Mouse (Mus musculus) CD8-positive naive resting alpha-beta T cell, adult 2 months (primary cell): ENCODE data around the gene Yipf4.

Experiments used
- DNase-seq, 2 experiments: peaks; one replicate each; pipeline ENCODE4 v3.0.0; 2022; ENCODE audit warnings: low read depth in 2 of 2, low spot score in 2 of 2

Gene Yipf4

DNA sequence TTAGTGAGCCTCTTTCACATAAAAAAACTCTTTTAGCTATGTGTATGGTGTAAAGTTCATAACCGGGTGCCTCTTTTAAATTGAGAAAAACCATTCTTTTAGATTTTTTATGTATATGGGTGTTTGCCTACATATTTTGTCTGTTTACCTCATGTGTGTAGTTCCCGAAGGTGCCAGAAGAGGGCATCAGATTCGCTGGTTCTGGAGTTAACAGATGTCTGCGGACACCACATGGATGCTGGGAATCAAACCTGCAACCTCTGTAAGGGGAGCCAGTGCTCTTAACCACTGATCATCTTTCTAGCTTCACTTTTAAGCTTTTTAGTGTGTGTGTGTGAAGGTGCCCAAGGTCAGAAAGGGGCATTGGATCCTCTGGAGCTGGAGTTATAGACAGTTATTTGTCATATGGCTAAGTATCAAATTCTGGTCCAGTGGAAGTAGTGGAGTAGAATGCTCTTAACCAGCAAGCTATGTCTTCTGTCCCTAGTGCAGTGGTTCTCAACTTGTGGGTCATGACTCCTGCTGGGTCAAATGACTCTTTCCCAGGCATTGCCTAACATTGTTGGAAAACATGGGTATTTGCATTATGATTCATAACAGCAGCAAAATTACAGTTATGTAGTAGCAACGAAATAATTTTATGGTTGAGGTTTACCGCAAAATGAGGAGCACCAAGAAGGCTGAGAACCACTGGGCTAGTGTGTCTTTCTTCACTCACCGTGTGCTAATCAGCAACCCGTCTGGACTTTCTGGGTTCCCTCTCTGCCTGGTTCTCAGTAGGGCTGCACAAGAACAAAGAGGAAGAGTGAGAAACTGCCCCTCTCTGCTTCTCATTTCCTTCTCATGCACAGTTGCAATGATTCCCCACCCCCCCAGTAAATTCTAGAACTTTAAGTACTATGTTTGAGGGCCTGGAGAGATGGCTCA is 33.8 kb downstream of the Yipf4 start:
- no peak for DNase-seq

DNA sequence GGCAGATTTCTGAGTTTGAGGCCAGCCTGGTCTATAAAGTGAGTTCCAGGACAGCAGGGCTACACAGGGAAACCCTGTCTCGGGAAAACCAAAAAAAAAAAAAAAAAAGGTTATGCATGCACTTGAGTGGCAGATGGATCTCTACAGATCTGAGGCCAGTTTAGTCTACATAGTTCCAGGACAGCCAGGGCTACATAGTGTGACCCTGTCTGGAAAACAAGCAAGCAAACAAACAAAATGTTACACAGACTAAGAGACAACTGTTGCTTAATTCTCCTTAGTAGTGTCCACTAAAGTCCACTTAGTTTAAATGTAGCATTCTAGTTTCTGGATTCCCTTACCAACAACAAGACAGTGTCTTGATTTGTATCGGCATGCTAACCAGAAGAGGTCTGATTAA is 36.8 kb downstream of the Yipf4 start:
- no peak for DNase-seq

DNA sequence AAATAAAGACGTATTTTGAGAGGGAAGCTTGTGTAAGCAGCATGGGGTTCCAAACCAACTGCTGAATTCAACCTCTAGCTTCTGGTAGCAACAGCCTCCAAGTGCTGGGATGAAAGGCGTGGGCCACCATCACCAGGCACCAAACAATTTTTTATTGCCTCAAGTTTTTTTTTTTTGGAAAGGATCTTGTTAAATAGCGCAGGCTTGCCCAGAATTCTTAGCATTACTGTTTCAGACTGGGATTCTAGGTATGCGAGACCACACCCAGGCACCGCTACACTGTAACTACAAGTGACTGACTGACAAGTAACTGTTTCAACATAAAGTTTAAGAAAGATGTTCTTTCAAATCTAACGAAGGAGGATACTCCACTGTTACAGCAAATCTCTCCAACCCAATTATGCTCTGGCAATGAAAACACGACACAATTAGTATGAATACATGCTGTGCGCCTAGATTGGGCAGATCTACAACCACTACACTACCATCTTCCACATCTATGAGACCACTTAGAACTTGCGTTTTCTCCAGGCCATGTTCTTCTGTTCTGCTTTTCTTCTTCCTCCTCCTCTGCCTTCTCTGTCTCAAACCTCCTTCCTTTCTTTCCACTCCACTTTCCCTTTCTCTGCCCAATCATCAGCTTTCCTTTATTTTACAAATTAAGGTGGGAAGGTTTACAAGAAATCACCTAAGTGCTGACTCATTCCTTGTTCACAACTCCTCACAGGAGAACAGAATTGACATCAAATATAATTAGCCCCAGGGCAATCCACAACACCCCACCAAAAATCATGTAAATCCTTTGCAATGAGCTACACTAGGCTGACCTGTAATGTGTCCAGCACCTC is 37.7 kb downstream of the Yipf4 start:
- DNase-seq, result no peak

DNA sequence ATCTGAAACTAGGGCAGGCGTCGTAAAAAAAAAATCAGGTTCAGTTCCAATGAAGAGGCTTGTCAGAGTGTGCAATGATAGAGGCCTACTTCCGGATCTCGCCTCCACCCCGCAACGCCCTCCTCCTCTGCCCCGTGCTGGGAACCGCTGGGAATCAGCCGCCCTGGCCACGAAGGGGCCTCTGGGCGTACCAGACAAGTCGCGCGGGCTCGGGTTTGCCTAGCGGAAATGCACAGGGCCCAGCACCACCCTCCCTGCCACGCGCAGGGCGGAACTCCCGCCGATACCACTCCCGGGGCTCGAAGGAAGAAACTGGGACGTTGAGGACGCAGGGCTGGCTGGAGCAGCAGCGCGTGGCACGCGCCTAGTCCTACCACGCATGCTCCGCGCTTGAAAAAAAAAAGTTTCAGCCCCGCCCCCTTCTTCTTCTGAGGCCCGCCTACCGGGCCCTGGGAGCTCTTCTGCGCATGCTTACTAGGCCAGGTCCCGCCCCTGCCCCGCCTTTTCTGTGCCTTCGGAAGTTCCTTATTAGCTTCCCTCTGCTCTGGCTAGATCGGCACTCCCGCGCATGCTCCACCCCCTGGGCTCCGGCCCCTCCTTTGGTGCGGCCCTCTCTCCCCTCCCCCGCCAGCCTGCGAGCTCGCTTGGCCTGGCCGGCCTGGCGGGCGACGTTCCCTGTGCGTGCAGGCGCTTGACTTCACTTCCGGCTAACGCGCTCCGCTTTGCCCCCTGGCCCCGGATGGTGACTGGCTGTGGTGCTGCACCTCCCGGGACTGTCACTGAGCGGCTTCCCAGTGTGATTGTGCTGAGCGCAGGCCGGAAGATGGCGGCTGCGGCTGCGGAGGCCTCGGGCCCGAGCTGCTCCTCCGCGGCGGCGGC is 38.7 kb downstream of the Yipf4 start, which contains the start of gene Birc6:
Gene Birc6, plus strand, starts transcription at position 567 of the 879 bp plus-strand sequence.
- DNase-seq, result peak; percentile 100

DNA sequence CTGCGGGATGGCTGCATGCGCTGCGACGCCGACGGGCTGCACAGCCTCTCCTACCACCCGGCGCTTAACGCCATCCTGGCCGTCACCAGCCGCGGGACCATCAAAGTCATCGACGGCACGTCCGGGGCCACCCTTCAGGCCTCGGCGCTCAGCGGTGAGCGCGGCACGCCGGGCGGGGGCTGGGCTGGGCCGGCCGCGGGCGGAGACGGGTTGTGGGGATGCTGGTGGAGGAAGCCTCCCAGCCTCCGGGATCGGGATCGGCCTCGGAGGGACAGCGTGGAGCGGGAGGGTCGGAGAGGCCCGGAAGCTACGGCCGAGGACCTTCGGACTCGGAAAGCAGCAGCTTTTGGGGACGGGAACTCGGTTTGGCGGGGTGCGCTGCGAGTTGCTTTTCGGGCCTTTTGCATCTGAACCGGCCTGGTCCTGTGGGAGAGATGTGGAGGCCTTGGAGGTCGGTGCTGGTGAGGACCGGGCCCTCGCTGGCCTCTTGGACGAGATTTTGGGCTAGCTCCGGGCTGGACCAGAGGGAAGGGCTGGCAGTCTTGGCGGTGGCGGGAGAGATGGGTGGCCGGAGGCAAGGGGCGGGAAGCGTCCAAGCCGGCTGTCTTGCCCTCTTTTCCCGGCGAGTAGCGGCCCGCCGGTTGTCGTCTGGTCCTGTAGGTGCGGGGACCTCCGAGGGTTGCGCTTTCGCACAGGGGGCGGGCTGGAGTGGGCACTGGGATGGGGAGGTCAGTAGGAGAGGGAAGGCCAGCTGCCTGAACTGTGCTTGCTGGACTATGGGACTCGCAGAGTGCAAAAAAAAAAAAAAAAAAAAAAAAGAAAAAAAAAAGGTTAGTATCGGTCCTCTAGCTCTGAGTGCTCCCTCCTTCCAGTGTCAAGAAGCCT is 39.6 kb downstream of the Yipf4 start:
- DNase-seq, result peak in 1 of 2 experiments; percentile 22

DNA sequence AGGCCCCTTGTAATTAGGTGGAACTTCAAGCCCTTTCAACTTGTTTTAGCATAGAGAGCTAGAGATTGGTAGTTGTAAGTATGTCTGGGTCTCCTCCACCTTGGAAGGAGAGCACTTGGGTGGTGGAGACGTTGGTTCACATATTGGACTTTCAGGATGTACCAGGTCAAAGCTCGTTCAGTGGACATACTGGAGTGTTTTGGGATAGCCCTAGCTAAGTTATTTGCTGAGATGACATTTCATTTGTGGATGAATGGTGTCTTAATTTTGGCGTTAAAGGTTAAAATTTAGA is 40.2 kb downstream of the Yipf4 start:
- DNase-seq, result no peak

DNA sequence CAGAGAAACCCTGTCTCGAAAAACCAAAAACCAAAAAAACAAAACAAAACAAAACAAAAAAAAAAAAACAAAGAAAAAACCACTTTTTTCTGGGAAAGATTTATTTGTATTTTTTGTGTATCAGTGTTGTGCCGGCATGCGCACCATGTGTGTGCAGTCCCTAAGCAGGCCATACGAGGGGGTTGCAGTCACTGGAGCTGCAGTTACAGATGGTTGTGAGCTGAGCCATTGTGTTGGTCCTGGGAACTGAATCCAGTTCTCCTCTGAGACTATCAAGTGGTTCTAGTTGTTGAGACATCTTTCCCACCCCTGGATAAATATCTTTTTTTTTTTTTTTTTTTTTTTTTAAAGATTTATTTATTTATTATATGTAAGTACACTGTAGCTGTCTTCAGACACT is 45.7 kb downstream of the Yipf4 start:
- no peak for DNase-seq

DNA sequence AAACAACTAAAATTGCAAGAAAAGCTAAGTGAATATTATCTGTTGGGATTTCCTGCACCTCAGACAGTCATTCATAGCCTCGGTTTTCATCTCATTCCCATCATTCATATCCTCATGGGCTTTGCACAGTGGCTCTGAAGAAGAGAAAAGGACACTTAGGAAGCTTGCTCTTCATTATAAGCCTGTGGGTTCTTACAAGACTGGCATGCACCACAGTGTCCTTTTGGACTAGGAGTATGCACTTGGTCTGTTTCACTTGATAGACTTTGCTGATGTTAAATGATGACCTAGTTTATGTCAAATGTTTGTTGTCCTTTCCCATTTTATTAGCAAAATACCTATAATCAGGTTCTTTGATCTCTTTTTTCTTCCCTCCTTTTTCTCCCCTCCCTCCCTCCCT is 48.2 kb downstream of the Yipf4 start:
- no peak for DNase-seq

DNA sequence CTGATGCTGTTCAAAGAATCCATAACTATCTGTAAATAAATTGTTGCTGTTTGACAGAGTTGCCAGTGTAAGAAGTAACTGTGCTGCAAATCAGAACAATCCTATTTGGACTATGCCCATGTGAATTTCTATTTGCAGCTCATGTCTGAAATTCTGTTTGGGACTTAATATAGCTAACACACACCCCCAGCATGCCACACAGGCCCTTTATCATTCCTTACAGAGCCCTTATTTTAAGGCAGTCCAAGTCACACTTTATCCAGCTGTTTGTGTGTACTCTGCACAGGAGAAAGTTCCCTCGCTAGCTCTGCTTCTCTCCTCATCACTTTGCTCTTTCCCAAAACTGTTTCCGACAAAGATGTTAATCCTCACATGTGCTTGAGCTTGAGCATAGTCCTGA is 54.3 kb downstream of the Yipf4 start:
- DNase-seq, result no peak
